Comparison of ENCODE assay signal across 19 mouse cellular contexts in genomic region chr11:116470249-116470648, GRCm38 (mm10). TPM values are rescaled to one million over a fixed set of nuclear protein-coding genes. Genes with fewer than 3 reads are reported as not detected.
DNase-seq lines count a peak whose midpoint lies in the region; ATAC-seq and TF ChIP-seq lines count a peak whose summit lies in the region.
"Had no signal": no experiment of that assay in that cellular context is flagged by ENCODE, and none has a peak within 500 bp of the region (broad histone marks: within the 10 kb centered on the region; RNA-seq: fewer than 3 reads in every experiment).

No protein-coding gene starts in this region.

- no peaks in the 10 kb centered on the region for H3K4me1 ChIP-seq in heart, embryonic 11.5 days (ENCODE audit: control insufficient read depth, insufficient read depth, low read length)
- H3K4me1 ChIP-seq in intestine, embryonic 16.5 days (ENCODE audit: control insufficient read depth, insufficient read depth, low read length), result no peaks in the 10 kb centered on the region
- 0 out of 2 replicates have a peak, but pooled peaks cover 4% of the 10 kb centered on the region for H3K4me1 ChIP-seq in intestine, embryonic 15.5 days (replicated peaks)
- no peaks in the 10 kb centered on the region for H3K4me1 ChIP-seq in intestine, postnatal 0 days (replicated peaks; ENCODE audit: control insufficient read depth, insufficient read depth, low read length)
- H3K4me1 ChIP-seq in liver, embryonic 13.5 days (replicated peaks), result peaks cover 16% of the 10 kb centered on the region
- no peaks in the 10 kb centered on the region for H3K4me1 ChIP-seq in lung, adult 2 months (ENCODE audit: control insufficient read depth, insufficient read depth, low read length)

- no peak for ATAC-seq in heart, embryonic 11.5 days (replicated peaks; ENCODE audit: insufficient number of reproducible peaks, low FRiP score, low TSS enrichment)
- ATAC-seq in intestine, embryonic 16.5 days, result peak; percentile 38; the same call in 1 of the 2 replicates
- ATAC-seq in intestine, embryonic 15.5 days, result no peak
- ATAC-seq in intestine, postnatal 0 days, result 0 out of 2 replicates have a peak, but pooled peaks have one; percentile 12
- 0 out of 2 replicates have a peak, but pooled peaks have one; percentile 37 for ATAC-seq in liver, embryonic 13.5 days (ENCODE audit: low read depth)
- ATAC-seq: forebrain, embryonic 16.5 days had no signal

- no peaks in the 10 kb centered on the region for H3K9me3 ChIP-seq in heart, embryonic 11.5 days (replicated peaks; ENCODE audit: control insufficient read depth, low read length)
- H3K9me3 ChIP-seq in intestine, embryonic 16.5 days (ENCODE audit: control insufficient read depth, low read length), result no peaks in the 10 kb centered on the region
- H3K9me3 ChIP-seq in intestine, embryonic 15.5 days, result no peaks in the 10 kb centered on the region
- no peaks in the 10 kb centered on the region for H3K9me3 ChIP-seq in intestine, postnatal 0 days (ENCODE audit: control insufficient read depth)
- no peaks in the 10 kb centered on the region for H3K9me3 ChIP-seq in liver, embryonic 13.5 days (replicated peaks)

- TF ChIP-seq POLR2A in lung, adult 2 months (IDR thresholded peaks at IDR 0.05; ENCODE audit: borderline replicate concordance, extremely low read depth, low read depth, low read length), result no peak

- no peak overlapping the region for H3K9ac ChIP-seq in heart, embryonic 11.5 days (ENCODE audit: low read depth, low read length)
- no peak overlapping the region for H3K9ac ChIP-seq in intestine, embryonic 16.5 days (ENCODE audit: low read depth, low read length)
- no peak overlapping the region for H3K9ac ChIP-seq in intestine, embryonic 15.5 days
- no peak overlapping the region for H3K9ac ChIP-seq in intestine, postnatal 0 days (ENCODE audit: low read depth, low read length)
- H3K9ac ChIP-seq in liver, embryonic 13.5 days, result no peak overlapping the region

- no peak overlapping the region for H3K4me2 ChIP-seq in heart, embryonic 11.5 days
- no peak overlapping the region for H3K4me2 ChIP-seq in intestine, embryonic 16.5 days (ENCODE audit: low read depth, low read length)
- no peak overlapping the region for H3K4me2 ChIP-seq in intestine, embryonic 15.5 days (replicated peaks)
- no peak overlapping the region for H3K4me2 ChIP-seq in intestine, postnatal 0 days (replicated peaks; ENCODE audit: low read depth)
- H3K4me2 ChIP-seq in liver, embryonic 13.5 days, result no peak overlapping the region
- H3K4me2 ChIP-seq: midbrain, embryonic 11.5 days had no signal

- TF ChIP-seq CTCF in intestine, postnatal 0 days (IDR thresholded peaks at IDR 0.05; ENCODE audit: low read depth), result no peak
- TF ChIP-seq CTCF in lung, adult 2 months (IDR thresholded peaks at IDR 0.05; ENCODE audit: insufficient read depth, low read length), result no peak

- H3K27me3 ChIP-seq in heart, embryonic 11.5 days (ENCODE audit: control insufficient read depth, insufficient read depth, low read length), result no peaks in the 10 kb centered on the region
- no peaks in the 10 kb centered on the region for H3K27me3 ChIP-seq in intestine, embryonic 16.5 days (replicated peaks; ENCODE audit: control insufficient read depth, insufficient read depth, low read length)
- H3K27me3 ChIP-seq in intestine, embryonic 15.5 days (replicated peaks), result no peaks in the 10 kb centered on the region
- H3K27me3 ChIP-seq in intestine, postnatal 0 days (replicated peaks; ENCODE audit: control insufficient read depth, insufficient read depth, low read length), result no peaks in the 10 kb centered on the region
- H3K27me3 ChIP-seq in liver, embryonic 13.5 days, result 0 out of 2 replicates have a peak, but pooled peaks cover 6% of the 10 kb centered on the region

- H3K36me3 ChIP-seq in heart, embryonic 11.5 days (ENCODE audit: control insufficient read depth, insufficient read depth, low read length), result peaks cover 26% of the 10 kb centered on the region
- peaks cover 32% of the 10 kb centered on the region for H3K36me3 ChIP-seq in intestine, embryonic 16.5 days (ENCODE audit: control insufficient read depth, insufficient read depth, low read length)
- peaks cover 30% of the 10 kb centered on the region for H3K36me3 ChIP-seq in intestine, embryonic 15.5 days
- peaks cover 55% of the 10 kb centered on the region for H3K36me3 ChIP-seq in intestine, postnatal 0 days (ENCODE audit: control insufficient read depth, insufficient read depth)
- peaks cover 54% of the 10 kb centered on the region for H3K36me3 ChIP-seq in liver, embryonic 13.5 days

- H3K27ac ChIP-seq in heart, embryonic 11.5 days (ENCODE audit: low read depth, low read length), result 0 out of 2 replicates have a peak overlapping the region, but pooled peaks have one; percentile 30
- H3K27ac ChIP-seq in intestine, embryonic 16.5 days (ENCODE audit: low read length), result no peak overlapping the region
- H3K27ac ChIP-seq in intestine, embryonic 15.5 days, result no peak overlapping the region
- peak overlapping the region; percentile 35; the same call in 1 of the 2 replicates for H3K27ac ChIP-seq in intestine, postnatal 0 days (ENCODE audit: low read depth, low read length)
- peak overlapping the region; percentile 58 for H3K27ac ChIP-seq in liver, embryonic 13.5 days
- H3K27ac ChIP-seq: layer of hippocampus, adult 2 months; macrophage; stomach, postnatal 0 days had no signal

- no peak overlapping the region for H3K4me3 ChIP-seq in heart, embryonic 11.5 days (ENCODE audit: low read depth, low read length)
- H3K4me3 ChIP-seq in intestine, embryonic 16.5 days (ENCODE audit: low read length), result no peak overlapping the region
- H3K4me3 ChIP-seq in intestine, embryonic 15.5 days (replicated peaks), result no peak overlapping the region
- H3K4me3 ChIP-seq in intestine, postnatal 0 days (ENCODE audit: low read depth, low read length), result no peak overlapping the region
- H3K4me3 ChIP-seq in liver, embryonic 13.5 days (replicated peaks), result no peak overlapping the region
- H3K4me3 ChIP-seq in lung, adult 2 months (replicated peaks; ENCODE audit: extremely low read depth, low read depth, low read length), result no peak overlapping the region
- H3K4me3 ChIP-seq: erythroblast, embryonic 14.5 days; layer of hippocampus, adult 2 months had no signal

- 90% methylated on average over 3 of the region's 3 CpGs for WGBS in heart, embryonic 11.5 days (ENCODE audit: insufficient replicate concordance)
- 79% methylated on average over 3 of the region's 3 CpGs for WGBS in intestine, embryonic 16.5 days
- WGBS in intestine, embryonic 15.5 days, result 76% methylated on average over 3 of the region's 3 CpGs
- WGBS in intestine, postnatal 0 days, result 79% methylated on average over 3 of the region's 3 CpGs
- WGBS in liver, embryonic 13.5 days (ENCODE audit: insufficient replicate concordance), result 84% methylated on average over 3 of the region's 3 CpGs
- 77% methylated on average over 3 of the region's 3 CpGs for WGBS in lung, adult 2 months

- no peak for DNase-seq in heart, adult 11 months
- DNase-seq in liver, embryonic 13.5 days, result no peak
- DNase-seq in embryo, embryonic 10.5 days (ENCODE audit: low spot score), result no peak
- DNase-seq in lung, adult 2 months, result no peak
- DNase-seq: cerebellum, adult 18-20 months; left cerebral cortex, postnatal 4 days; lung, adult 18-20 months had no signal

RNA-seq across cellular contexts. Expression of gene Qrich2, which starts 4.2 kb away (rescaled TPM):
- polyA plus RNA-seq in heart, embryonic 11.5 days (2014; fragmentation: Nextera tagmentation; extraction: Ambion mirVana), result 0.31 TPM in 1 of 2 replicates, not detected in the other
- 0.39 TPM in 2 replicates for polyA plus RNA-seq in intestine, embryonic 16.5 days (2015; fragmentation: Nextera tagmentation; extraction: Ambion mirVana)
- 0.30 TPM in 1 of 2 replicates, not detected in the other for polyA plus RNA-seq in intestine, embryonic 15.5 days (2015; fragmentation: Nextera tagmentation; extraction: Ambion mirVana)
- 0.14 TPM in 1 of 2 replicates, not detected in the other for polyA plus RNA-seq in intestine, postnatal 0 days (2015; fragmentation: Nextera tagmentation; extraction: Ambion mirVana)
- not detected in 2 replicates for polyA plus RNA-seq in liver, embryonic 13.5 days (2015; fragmentation: Nextera tagmentation; extraction: Ambion mirVana)
- 0.11 and 0.18 TPM in 2 replicates for polyA plus RNA-seq in lung, adult 2 months (2012; rRNA removed)
- polyA plus RNA-seq: embryonic facial prominence, embryonic 11.5 days; erythroblast, embryonic 14.5 days; macrophage; neural tube, embryonic 14.5 days had no signal

RNA-seq across cellular contexts. Expression of gene Prpsap1, which starts 23.8 kb away (rescaled TPM):
- polyA plus RNA-seq in heart, embryonic 11.5 days (2014; fragmentation: Nextera tagmentation; extraction: Ambion mirVana), result 96.5 and 101 TPM in 2 replicates
- polyA plus RNA-seq in intestine, embryonic 16.5 days (2015; fragmentation: Nextera tagmentation; extraction: Ambion mirVana), result 260 and 274 TPM in 2 replicates
- polyA plus RNA-seq in intestine, embryonic 15.5 days (2015; fragmentation: Nextera tagmentation; extraction: Ambion mirVana), result 210 and 225 TPM in 2 replicates
- 177 and 194 TPM in 2 replicates for polyA plus RNA-seq in intestine, postnatal 0 days (2015; fragmentation: Nextera tagmentation; extraction: Ambion mirVana)
- polyA plus RNA-seq in liver, embryonic 13.5 days (2015; fragmentation: Nextera tagmentation; extraction: Ambion mirVana), result 59.3 and 62.7 TPM in 2 replicates
- polyA plus RNA-seq in lung, adult 2 months (2012; rRNA removed), result 82.4 and 92.0 TPM in 2 replicates

RNA-seq across cellular contexts. Expression of gene Ubald2, which starts 36.4 kb away (rescaled TPM):
- 60.6 and 68.3 TPM in 2 replicates for polyA plus RNA-seq in heart, embryonic 11.5 days (2014; fragmentation: Nextera tagmentation; extraction: Ambion mirVana)
- polyA plus RNA-seq in intestine, embryonic 16.5 days (2015; fragmentation: Nextera tagmentation; extraction: Ambion mirVana), result 47.2 and 55.0 TPM in 2 replicates
- 48.8 and 50.7 TPM in 2 replicates for polyA plus RNA-seq in intestine, embryonic 15.5 days (2015; fragmentation: Nextera tagmentation; extraction: Ambion mirVana)
- polyA plus RNA-seq in intestine, postnatal 0 days (2015; fragmentation: Nextera tagmentation; extraction: Ambion mirVana), result 60.2 and 60.6 TPM in 2 replicates
- polyA plus RNA-seq in liver, embryonic 13.5 days (2015; fragmentation: Nextera tagmentation; extraction: Ambion mirVana), result 28.2 and 33.0 TPM in 2 replicates
- polyA plus RNA-seq in lung, adult 2 months (2012; rRNA removed), result 159 and 160 TPM in 2 replicates

RNA-seq across cellular contexts. Expression of gene Rnf157, which starts 57.4 kb away (rescaled TPM):
- polyA plus RNA-seq in heart, embryonic 11.5 days (2014; fragmentation: Nextera tagmentation; extraction: Ambion mirVana), result 8.6 and 9.2 TPM in 2 replicates
- 4.4 and 5.2 TPM in 2 replicates for polyA plus RNA-seq in intestine, embryonic 16.5 days (2015; fragmentation: Nextera tagmentation; extraction: Ambion mirVana)
- polyA plus RNA-seq in intestine, embryonic 15.5 days (2015; fragmentation: Nextera tagmentation; extraction: Ambion mirVana), result 16.4 and 18.2 TPM in 2 replicates
- 4.9 and 6.6 TPM in 2 replicates for polyA plus RNA-seq in intestine, postnatal 0 days (2015; fragmentation: Nextera tagmentation; extraction: Ambion mirVana)
- 1.1 and 1.4 TPM in 2 replicates for polyA plus RNA-seq in liver, embryonic 13.5 days (2015; fragmentation: Nextera tagmentation; extraction: Ambion mirVana)
- 3.0 and 3.6 TPM in 2 replicates for polyA plus RNA-seq in lung, adult 2 months (2012; rRNA removed)
- polyA plus RNA-seq: erythroblast, embryonic 14.5 days had no signal

Comparison
In these comparisons a context has a peak if more than half of its experiments do, and no peak if none do; other contexts are left out.
1. ATAC-seq: peak in intestine, embryonic 16.5 days (single experiment), intestine, postnatal 0 days (single experiment) and liver, embryonic 13.5 days (single experiment); none in heart, embryonic 11.5 days (single experiment) and intestine, embryonic 15.5 days (single experiment).
2. H3K27ac ChIP-seq: peak in heart, embryonic 11.5 days (single experiment), intestine, postnatal 0 days (single experiment) and liver, embryonic 13.5 days (single experiment); none in intestine, embryonic 16.5 days (single experiment) and intestine, embryonic 15.5 days (single experiment).